Mouse (Mus musculus) frontal cortex, postnatal 14 days (tissue): ENCODE measurements around the gene Nbl1.

Experiments
- DNase-seq, 2 experiments: peaks; one replicate each; pipeline ENCODE4 v3.0.0; 2022; ENCODE audit warnings: low spot score in 2 of 2

Nbl1 gene

DNA sequence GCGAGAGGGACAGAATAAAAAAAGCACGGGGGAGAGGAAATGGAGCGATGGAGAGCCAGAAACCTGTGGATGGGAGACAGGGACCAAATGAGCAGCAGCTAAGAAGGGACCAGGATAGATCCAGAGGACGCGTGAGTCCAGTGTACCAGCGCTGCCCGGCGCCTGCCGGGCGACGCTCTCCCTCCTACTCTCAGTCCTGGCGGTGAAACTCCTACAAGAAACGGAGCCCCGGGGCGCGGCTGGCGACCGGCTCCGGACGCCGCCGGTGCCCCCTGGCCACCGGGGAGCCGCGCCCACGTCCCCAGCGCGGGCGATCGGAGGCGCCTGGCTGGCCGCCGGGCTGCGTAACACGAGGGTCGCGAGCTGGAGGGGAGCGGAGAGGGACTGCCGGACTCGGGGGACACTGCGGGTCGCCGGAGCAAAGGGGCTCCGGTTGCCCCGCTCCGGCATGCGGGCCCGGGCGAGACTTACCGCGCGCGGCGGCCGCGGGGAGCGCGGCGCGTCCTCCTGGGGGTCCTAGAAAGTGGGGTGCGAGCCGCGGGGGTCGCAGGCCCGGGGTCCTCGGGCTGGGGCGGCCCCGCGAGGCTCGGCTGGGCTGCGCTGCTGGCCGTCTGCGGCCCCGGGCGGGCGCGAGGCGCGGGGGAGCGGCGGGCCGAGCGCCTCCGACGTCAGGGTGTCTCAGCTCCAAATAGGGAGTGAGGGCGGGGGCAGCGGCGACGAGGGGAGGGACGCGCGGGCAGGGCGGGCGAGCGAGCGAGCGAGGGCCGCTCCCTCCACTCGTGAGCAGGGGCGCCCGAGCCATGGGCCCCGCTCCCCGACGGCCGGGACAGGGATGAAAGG is at the start of gene Nbl1:
TSS of gene Nbl1 (minus strand) at position 638 of the 840 bp plus-strand sequence.
- DNase-seq = no peak

DNA sequence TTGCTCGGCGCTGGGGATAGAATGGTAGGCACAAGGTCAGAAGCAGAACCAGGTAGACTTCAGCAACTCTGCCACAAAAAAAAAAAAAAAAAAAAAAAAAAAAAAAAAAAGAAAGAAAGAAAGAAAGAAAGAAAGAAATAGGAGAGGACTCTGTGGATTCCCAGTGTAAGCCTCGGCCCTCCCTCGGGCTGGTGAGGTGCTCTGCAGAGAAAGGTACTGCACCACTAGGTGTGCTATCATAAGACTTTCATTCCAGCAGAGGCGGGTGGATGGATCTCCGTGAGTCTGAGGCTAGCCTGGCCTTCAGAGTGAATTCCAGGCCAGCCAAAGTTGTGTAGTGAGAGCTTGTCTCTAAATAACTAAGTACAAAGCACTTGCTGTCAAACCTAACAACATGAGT is 49.0 kb upstream of the Nbl1 start:
- DNase-seq = no peak

DNA sequence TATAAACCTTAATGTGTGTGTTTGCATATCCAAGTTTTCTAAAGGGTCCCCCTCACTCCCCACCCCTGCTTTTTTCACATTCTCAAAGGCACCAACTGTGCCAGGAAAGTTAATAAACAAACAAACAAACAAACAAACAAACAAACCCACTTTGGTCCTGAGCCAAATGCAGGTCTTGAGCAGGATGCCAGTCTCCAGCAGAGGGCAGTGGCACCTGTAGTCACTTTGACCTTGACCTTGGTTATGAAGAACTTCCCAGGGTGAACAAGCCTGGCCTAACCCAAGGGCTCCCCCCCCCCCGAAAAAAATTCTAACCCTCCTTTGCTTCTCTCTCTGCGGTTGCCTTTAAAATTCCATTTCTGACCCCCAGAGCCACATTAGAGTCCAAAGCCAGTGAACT is 47.5 kb upstream of the Nbl1 start:
- DNase-seq = no peak

DNA sequence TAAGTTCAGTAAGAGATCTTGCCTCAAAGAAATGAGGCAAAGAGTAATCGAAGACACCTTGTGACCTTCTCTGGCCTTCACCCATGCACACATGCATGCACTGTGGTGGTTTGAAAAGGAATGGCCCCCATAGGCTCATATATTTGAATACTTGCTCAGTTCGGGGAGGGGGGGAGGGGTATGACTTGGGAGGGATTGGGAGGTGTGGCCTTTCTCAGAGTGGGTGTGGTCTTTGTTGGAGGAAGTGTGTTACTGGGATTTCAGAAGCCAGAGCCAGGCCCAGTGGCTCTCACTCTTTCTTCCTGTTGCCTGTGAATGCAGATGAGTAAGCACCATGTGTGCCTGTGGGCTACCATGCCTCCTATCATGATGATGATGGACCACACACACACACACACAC is 43.2 kb upstream of the Nbl1 start:
- DNase-seq = no peak

DNA sequence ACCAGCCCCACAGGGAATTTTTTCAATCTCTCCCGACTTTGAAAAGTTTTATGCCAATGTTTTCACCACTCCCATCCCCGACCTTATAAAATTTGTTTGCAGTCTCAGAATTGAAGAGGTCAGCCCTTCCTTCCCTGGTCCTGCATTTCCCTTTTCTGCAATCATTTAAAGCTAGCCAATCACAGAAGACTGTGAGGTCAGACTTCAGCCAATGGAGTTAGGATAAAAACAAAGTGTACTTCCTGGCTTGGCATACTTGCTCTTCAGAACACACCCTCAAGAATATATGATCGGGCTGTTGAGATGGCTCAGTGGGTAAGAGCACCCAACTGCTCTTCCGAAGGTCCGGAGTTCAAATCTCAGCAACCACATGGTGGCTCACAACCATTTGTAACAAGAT is 40.3 kb upstream of the Nbl1 start:
- no peak for DNase-seq

DNA sequence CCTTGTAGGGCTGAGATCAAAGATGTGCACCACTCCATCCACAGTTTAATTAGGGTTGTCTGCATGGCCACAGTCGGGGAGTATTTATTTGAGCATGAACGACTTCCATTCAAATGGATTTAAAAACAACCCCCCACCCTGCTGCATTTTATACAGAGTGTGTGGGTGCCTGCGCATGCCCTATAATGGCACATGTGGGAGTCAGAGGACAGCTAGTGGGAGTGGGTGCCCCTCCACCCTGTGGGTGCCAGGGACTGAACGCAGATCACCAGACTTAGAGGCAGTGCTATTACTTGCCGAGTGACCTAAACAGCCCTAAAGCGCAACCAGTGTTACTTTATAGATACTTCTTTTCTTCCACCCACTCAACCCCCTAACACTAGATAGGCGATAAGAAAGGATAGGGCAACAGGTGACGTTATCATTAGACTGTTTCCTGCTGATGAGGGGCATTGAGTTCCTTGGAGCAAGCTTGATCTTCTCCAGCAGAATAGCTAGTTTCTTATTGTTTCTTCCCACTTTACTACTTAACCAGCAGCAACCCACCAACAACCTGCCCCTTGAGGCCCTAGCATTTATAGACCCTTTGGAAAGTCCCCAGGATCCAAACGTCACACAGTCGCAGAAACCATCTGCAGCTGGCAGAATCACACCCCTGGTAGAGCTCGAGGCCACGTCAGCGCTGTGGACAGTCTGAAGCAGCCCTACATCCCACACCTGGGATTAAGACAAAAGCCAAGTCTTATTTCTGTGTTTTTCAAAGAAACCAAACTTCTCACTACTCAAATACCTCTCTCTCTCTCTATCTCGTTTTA is 39.3 kb upstream of the Nbl1 start:
- DNase-seq = no peak

DNA sequence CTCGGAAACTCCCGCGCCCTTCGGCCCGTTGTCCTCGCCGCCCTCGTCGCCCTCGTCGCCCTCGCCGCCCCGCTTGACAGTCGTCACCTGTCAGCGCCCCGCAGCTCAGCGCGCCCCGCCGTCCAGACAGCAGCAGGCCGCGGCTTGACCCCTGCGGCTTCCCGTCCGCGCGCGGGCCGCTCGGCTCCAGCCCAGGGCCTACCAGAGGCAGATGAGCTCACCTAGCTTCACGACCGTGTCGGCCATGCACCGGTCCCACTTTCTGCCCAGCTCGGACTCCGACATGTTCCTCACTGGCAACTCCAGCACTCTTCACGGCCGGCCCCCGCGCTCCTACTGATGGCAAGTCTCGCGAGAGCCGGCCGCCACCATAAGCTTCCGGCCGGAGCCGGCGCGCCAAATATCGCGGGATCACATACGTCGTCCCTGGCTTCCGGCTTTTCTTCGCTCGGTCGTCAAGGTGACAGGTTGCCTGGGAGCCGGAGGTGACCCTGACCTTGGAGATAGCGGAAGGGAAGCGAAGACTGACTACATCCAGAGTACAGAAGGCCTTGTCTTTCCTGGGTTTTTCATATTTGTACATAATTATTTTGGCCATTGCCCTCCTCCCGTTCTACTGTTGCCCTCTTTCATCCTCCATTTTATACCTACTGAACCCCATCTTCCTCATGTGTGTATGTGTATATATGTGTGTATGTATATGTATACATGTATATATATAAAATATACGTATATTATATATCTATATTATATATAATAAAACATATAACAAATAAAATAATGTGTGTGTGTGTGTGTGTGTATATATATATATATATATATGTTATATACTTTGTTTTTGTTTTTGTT is 38.1 kb upstream of the Nbl1 start, which contains the start of gene Minos1:
TSS of gene Minos1 (minus strand) at position 413 of the 849 bp plus-strand sequence.
- peak; percentile 97 for DNase-seq

DNA sequence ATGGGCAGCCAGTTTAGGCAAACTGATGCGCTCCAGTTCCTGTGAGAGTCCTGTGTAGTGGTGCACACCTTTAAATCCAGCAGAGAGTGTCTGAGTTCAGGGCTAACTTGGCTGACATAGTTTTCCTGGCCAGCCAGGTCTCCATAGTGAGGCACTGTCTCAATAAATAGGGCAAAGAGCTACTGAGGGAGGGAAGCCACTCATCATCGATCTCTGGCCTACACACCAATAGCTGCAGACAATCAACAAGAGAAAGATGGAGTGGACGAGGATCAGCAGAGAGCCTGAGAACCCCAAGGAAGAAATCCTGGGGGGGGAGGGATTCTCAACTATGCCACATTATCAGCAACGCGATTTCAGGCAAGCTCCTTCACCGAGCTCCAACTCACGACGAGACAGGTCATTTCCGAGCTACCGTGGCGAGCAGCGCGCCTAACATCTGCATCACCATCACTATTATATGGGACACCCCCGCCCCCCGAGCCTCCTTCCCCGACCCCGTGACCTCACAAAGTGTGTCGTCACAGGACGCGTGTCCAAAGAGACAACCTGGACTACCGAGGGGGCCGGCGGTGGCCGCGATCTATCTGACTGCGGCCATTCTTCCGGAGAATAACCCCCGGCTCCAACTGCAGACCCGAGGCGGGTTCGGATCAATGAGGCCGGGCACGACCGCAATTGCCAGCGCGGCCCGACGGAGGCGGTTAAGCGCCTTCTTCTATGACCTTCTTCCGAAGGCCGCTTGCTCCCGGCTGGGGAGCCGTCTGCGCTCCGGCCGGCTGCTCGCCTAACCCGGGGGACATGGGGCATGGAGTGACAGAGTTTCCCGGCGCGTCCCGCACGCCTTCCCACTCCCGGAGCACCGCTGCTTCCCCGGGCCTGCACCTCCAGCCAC is 37.3 kb upstream of the Nbl1 start:
- DNase-seq = peak; percentile 16 to 20

DNA sequence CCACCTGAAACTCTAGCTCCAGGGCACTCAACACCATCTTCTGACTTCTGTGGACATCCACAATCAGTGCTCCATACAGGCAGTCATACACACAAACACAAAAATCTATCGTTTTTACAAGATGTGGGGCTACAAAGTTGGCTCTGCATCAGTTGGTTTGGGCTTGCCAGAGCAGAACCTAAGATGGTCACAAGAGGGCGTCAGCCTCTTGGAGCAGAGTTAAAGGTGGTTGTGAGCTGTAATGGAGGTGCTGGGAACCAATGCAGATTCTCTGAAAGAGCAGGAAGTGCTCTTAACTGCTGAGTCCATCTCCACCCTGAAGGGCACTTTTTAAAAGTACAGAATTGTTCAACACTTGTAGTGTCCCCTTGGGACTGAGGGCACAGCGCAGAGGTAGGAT is 33.7 kb upstream of the Nbl1 start:
- DNase-seq = no peak

DNA sequence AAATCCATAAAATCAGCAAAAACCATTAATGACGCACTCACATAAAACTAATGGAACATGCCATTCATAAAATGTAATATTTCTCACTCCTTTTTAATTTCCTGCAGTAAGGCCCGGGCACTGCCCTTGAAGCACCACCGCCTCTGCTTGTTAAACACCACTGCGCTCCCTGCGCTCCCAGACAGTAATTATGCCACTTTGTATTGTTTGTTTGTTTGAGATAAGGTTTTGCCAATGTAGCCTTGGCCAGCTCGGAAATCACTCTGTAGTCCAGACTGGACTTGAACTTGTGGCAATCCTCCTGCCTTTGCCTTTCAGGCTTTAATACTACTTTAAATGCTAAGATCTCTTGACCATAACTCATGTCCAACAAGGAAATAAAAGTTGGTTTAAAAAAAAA is 32.1 kb upstream of the Nbl1 start:
- no peak for DNase-seq

DNA sequence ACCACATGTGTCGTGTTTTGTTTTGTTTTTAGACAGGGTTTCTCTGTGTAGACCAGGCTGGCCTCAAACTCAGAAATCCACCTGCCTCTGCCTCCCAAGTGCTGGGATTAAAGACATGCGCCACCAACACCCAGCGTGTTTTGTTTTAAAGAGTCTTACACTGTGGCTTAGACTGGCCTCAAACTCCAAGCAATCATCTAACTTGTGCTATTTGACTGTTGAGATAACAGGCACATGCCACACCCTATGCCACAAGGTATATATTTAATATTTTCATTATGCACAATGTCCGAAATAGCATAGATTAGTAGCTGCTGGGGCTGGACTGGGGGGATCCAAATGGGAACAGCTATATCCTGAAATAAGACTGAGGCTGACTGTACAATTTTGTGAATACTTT is 29.8 kb upstream of the Nbl1 start:
- DNase-seq = no peak

DNA sequence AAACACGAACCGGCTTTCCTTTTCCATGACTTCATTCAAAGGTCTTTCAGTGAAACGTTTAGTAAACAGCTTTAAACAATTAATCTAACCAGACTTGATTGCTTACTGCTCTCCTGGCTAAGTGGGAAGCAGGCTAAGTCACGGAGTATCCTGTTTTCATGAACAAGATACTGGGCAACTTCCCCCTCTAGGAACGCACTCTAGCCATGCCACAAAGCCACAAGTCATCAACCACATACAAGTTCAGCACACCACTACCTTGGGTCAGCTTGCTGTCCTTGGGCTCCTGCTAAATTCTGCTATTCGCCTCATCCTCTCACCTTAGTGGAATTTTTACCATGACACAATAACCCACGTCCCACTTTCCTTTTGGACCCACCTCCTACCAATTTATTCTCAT is 28.2 kb upstream of the Nbl1 start:
- no peak for DNase-seq

DNA sequence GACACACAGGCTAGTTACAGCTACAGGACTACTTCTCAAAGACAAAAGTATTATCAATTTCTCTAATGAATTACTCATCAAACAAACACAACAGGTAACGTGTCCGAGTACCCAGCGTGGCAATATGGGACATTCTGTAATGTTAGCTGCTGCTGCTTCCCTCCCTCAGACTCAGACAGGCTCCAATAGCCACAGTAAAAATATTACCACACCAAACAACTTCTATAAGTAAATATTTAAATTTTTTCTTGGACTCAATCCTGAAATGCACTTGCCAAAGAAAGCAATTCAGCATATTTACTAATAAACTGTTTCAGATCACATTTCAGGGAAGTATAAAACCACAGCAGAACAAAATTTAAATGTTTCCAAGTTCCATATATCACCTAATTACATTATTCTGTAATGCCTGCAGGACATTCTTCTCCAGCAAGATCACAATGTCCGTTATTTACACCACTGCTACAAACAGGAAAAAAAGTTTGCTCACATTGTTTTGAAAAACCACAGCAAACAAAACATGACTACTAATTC is 27.6 kb upstream of the Nbl1 start:
- DNase-seq = no peak

DNA sequence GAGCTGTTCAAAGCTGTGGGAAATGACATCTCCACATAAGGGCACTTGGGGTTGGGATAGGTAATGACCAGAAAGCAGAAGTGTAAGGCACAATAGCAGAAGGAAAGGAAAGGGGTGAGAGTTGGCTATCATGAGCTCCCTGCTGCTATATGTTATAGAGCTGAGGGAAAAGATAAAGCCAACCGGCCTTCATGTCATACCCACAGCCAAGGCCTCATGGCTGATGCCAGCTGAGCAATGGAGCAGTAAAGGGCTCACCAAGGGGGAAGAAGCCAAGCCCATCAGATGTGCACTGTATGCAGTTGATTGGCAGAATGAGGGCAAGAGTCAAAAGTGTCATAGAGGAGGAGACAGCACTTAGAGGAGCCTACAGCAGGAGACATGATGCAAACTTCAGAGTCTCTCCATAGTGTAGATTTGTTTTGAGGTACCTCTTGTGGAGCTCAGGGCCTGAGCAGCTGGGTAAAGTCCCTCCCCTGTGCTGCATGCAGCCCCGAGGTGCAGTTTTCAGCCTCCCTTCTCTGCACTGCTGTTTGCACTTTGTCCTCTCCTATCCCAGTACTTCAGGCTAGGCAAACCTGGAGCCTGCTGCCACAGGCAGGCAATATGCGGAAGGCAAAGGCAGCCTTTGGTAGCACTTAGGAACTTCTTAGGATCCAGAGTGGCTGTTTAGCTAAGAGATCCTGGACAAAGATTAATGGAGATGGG is 23.7 kb upstream of the Nbl1 start:
- no peak for DNase-seq

DNA sequence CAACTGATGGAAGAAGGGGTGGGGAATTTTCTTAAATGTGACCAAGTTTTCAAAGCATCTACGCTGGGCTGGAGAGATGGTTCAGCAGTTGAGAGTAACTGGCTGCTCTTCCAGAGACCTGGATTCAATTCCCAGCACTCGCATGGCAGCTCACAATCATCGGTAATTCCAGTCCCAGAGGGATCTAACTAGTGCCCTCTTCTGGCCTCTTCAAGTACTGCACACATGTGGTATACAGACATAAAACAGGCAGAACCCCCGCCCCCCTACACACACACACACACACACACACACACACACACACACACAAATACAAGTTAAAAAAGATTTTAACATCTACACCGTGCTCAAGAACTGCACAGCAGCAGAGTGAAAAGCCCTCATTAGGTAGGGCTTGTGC is 22.9 kb upstream of the Nbl1 start:
- DNase-seq = no peak

DNA sequence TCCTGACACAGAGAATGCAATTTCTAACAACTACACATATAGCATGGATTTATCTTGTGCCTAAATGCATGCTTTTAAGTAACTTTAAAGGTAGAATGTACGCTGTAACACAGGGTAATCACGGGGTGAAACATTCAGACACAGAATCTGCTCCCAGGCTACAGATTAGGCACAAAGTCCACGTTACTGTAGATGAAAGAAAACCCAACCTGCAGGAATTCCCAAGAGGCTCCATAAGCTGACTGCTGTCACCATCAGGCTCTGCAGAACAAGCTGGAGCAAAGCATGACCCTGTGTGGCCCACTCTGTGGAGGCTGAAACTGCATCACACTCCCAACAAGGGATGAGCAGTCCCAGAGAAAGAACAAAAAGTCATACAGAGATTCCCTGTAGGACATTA is 19.7 kb upstream of the Nbl1 start:
- DNase-seq = no peak

DNA sequence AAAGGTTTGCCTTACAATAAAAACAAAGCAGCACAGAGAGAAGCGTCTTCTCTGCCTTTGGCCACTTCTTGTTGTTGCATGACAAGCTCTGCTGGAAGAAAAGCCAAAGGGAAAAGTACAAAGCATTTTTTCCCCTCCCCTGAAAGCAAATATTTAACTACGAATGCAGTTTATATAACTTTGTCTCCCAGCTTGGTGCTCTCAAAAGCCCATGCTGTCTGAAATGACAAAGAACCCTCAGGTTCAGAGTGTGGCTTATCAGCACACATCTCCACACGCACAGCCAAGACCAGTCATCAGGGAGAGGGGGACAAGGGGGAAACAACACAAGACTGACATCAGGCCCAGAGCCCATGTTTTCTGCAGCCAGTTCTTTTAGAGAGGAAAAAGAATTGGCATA is 18.6 kb upstream of the Nbl1 start:
- DNase-seq = no peak

DNA sequence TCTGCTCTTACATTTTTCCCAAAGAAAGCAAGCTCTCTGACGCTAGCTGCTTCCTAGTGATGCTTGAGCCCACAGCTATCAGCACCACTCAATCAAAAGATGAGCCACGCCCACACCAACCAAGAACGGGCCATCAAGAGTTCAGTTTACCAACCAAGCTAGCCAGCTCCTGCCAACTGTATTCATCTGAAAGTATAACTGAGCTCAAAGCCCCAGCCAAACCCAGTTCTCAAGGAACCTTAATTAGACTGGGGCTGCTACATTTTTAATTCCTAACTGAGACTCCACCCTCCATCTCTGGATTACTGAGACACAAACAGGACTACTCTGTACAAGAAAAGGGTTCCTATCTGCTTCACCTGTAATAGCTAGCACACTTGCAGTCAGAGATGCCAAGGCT is 18.1 kb upstream of the Nbl1 start:
- DNase-seq = no peak

DNA sequence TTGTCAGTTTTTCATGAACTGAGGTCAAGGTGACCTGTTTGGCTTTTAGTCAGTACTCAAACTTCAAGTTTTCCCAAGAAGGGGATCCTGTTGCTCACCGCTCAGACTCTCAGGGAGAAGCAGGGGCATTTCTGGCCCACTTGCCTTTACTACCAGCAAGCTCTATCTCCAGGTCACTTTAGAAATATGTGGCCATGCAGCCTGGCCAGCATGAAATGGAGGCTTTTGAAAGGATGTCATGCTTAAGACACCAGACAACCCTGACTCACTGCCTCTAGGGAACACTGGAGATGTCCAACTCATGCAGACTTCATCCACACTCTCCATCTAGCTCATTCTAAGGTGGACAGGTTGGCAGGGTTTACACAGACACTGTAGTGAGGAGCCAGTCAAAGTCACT is 12.7 kb upstream of the Nbl1 start:
- DNase-seq = no peak

DNA sequence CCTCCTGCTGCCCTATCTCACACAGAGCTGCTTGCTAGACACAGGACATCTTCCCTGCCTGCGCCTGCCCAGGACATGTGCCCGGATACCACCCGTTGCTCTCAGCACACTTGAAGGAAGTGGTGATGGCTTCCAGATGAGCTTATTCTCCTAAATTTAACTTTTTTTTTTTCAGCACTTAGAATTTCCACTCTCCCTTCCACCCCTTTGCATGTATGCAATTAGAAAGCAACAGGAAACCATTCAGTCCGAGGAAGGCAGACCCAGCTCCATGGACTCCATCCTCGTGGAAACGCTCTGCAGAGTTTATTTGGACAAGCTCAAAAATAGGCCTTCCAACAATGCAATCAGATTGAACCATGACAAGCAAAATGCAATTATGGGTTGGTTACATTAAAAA is 8.8 kb upstream of the Nbl1 start:
- no peak for DNase-seq
